Mouse (Mus musculus) hindbrain, embryonic 11.5 days (tissue): ENCODE measurements around the gene Ctdnep1. TPM values are rescaled to one million over a fixed set of nuclear protein-coding genes. Genes with fewer than 3 reads are reported as not detected.

Source experiments
- ATAC-seq: fragments of 200-750 bp; cut with Nextera tagmentation; 2 replicates; pipeline ENCODE4 v1.8.0; 2017; ENCODE audit warnings: mild to moderate bottlenecking, moderate TSS enrichment, moderate library complexity; ENCODE audit not compliant: low FRiP score
- DNase-seq: peaks from one replicate; pipeline ENCODE4 v3.0.0-alpha.2; 2015; ENCODE audit warnings: low spot score
- H3K27ac ChIP-seq: fragments of 300-500 bp; sonication (generic); 2 replicates; pipeline ENCODE4 v1.5.1; 2014; ENCODE audit warnings: mild to moderate bottlenecking, low read depth, low read length
- H3K27me3 ChIP-seq: fragments of 300-500 bp; sonication (generic); 2 replicates; pipeline ENCODE4 v1.6.1; 2014; ENCODE audit warnings: mild to moderate bottlenecking, low read length, moderate library complexity, mixed read lengths; ENCODE audit not compliant: control insufficient read depth, insufficient read depth
- H3K36me3 ChIP-seq: fragments of 300-500 bp; sonication (generic); 2 replicates; pipeline ENCODE4 v1.6.1; 2014; ENCODE audit warnings: mild to moderate bottlenecking, low read length, moderate library complexity, mixed read lengths; ENCODE audit not compliant: control insufficient read depth, insufficient read depth
- H3K4me1 ChIP-seq: fragments of 300-500 bp; sonication (generic); replicated peaks from 2 replicates; pipeline ENCODE4 v1.6.1; 2014; ENCODE audit warnings: low read length, mixed read lengths; ENCODE audit not compliant: control insufficient read depth, insufficient read depth
- H3K4me2 ChIP-seq: fragments of 300-500 bp; sonication (generic); replicated peaks from 2 replicates; pipeline ENCODE4 v1.6.1; 2014; ENCODE audit warnings: mild to moderate bottlenecking, low read depth, low read length
- H3K4me3 ChIP-seq: fragments of 300-500 bp; sonication (generic); 2 replicates; pipeline ENCODE4 v1.5.1; 2014; ENCODE audit warnings: low read depth, low read length
- H3K9ac ChIP-seq: fragments of 300-500 bp; sonication (generic); 2 replicates; pipeline ENCODE4 v1.6.1; 2014; ENCODE audit warnings: low read depth, low read length
- H3K9me3 ChIP-seq: fragments of 300-500 bp; sonication (generic); 2 replicates; pipeline ENCODE4 v1.6.1; 2016; ENCODE audit warnings: low read length; ENCODE audit not compliant: control insufficient read depth
- WGBS: fragments of 180-500 bp; shearing (Covaris S2); extraction: QIAGEN DNeasy Blood & Tissue Kit; methylation state at CpG from one replicate; pipeline ENCODE4 v1.1.7; 2014; 5-methylcytosine and 5-hydroxymethylcytosine counted together
- polyA plus RNA-seq: library from polyadenylated mRNA; unstranded; fragments of >200 nt; fragmentation: Nextera tagmentation; extraction: Ambion mirVana; gene quantifications from 2 replicates; pipeline ENCODE4 v1.2.1, GENCODE M21; 2014

Gene Ctdnep1
- polyA plus RNA-seq, 1 experiment from 2014 or later = 26.8 TPM

- H3K9ac ChIP-seq = peak overlapping the region; percentile 57
- no peaks in the 10 kb centered on the region for H3K9me3 ChIP-seq
- 26% methylated on average over 12 of the region's 12 CpGs for WGBS
- peaks cover 10% of the 10 kb centered on the region for H3K36me3 ChIP-seq
- peak overlapping the region; percentile 92 for H3K27ac ChIP-seq
- DNase-seq (no peak), ATAC-seq (peak; percentile 19; the same call in 1 of the 2 replicates)
- peaks cover 36% of the 10 kb centered on the region for H3K4me1 ChIP-seq
- H3K4me2 ChIP-seq = peak overlapping the region; percentile 58
- peak overlapping the region; percentile 32 for H3K4me3 ChIP-seq
- no peaks in the 10 kb centered on the region for H3K27me3 ChIP-seq
These were observed 47.6 kb downstream of the Ctdnep1 start for GRCm38 (mm10) chr11:70028401-70029129.

DNA sequence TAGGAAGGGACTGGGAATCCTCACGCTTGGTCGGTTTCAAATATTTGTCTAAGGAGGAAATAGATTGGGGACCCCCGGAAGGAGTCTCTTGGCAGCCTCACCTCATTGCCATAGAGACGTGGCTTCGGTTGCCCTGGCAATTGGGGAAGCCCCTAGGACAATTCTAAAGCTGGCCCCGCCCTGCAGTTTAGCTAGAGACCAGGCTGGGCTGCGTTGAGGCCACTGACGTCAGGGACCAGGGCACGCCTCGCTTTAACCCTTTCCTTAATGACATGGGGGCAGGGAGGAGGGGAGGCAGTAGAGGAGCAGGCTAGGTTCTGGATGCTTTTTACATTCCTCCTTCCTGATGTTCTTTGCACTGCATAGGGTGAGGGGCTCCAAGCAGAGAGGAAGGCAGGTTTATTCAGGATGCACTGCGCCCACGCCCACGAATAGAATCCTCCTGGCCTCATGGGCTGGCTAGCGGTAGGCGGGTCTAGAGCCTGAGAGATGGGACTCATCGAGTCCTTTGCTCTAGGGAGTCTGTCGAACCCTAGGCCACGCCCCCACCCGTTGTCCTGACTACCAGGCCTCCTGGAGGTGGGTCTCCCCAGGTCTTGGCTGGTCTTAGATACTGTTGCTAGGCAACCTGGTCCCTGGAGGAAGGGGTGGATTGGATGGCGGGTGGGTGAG is 48.3 kb downstream of the Ctdnep1 start:
- 2% methylated on average over 20 of the region's 20 CpGs for WGBS
- Histone ChIP-seq H3K4me2 (peak overlapping the region; percentile 58), H3K27me3 (no peaks in the 10 kb centered on the region), H3K9me3 (no peaks in the 10 kb centered on the region), H3K27ac (peak overlapping the region; percentile 92), H3K4me3 (peak overlapping the region; percentile 32), H3K9ac (peak overlapping the region; percentile 57; the same call in 1 of the 2 replicates), H3K36me3 (peaks cover 10% of the 10 kb centered on the region), H3K4me1 (peaks cover 33% of the 10 kb centered on the region)
- peak; percentile 95 for ATAC-seq
- peak; percentile 99 for DNase-seq

GRCm38 (mm10) chr11:70029829-70030550 is 49.0 kb downstream of the Ctdnep1 start:
- Histone ChIP-seq H3K9me3 (no peaks in the 10 kb centered on the region), H3K27ac (peak overlapping the region; percentile 92), H3K36me3 (peaks cover 10% of the 10 kb centered on the region), H3K4me2 (peak overlapping the region; percentile 58), H3K27me3 (no peaks in the 10 kb centered on the region), H3K4me3 (peak overlapping the region; percentile 32), H3K4me1 (peaks cover 31% of the 10 kb centered on the region), H3K9ac (peak overlapping the region; percentile 57)
- 31% methylated on average over 11 of the region's 11 CpGs for WGBS
- peak; percentile 48 for ATAC-seq
- DNase-seq = no peak

DNA sequence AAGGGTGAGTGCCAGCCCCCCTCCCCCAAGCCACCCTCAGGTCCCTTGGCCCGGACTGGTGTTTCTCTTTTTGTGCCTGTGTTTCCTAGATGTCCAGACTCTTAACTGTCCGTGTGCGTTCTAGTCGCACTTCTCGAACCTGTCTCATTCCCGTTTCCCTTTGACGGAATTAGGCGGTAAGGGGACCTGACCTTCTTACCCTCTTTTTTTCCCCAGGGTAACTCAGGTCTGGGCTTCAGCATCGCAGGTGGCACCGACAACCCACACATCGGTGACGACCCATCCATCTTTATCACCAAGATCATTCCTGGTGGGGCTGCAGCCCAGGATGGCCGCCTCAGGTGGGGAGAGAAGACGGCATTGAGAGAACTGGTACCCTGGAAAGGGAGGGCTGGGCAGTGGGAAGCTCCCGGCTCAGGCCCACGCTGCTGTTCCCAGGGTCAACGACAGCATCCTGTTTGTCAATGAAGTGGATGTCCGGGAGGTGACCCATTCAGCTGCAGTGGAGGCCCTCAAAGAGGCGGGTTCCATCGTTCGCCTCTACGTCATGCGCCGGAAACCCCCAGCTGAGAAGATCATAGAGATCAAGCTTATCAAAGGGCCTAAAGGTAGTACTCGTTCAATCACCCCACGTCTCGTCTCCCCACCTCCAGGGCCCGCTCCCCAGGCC is 49.8 kb downstream of the Ctdnep1 start:
- Histone ChIP-seq H3K9me3 (no peaks in the 10 kb centered on the region), H3K27me3 (no peaks in the 10 kb centered on the region), H3K36me3 (peaks cover 10% of the 10 kb centered on the region), H3K27ac (peak overlapping the region; percentile 92), H3K4me1 (peaks cover 31% of the 10 kb centered on the region), H3K4me2 (peak overlapping the region; percentile 58), H3K9ac (peak overlapping the region; percentile 57), H3K4me3 (peak overlapping the region; percentile 32)
- WGBS = 92% methylated on average over 28 of the region's 28 CpGs
- DNase-seq (no peak), ATAC-seq (no peak)

GRCm38 (mm10) chr11:70031321-70031670 is 50.3 kb downstream of the Ctdnep1 start:
- ATAC-seq (no peak), DNase-seq (no peak)
- no peak overlapping the region for H3K9ac ChIP-seq
- no peak overlapping the region for H3K4me3 ChIP-seq
- H3K4me1 ChIP-seq = peaks cover 29% of the 10 kb centered on the region
- H3K27me3 ChIP-seq = no peaks in the 10 kb centered on the region
- no peaks in the 10 kb centered on the region for H3K9me3 ChIP-seq
- peaks cover 10% of the 10 kb centered on the region for H3K36me3 ChIP-seq
- 98% methylated on average over 11 of the region's 11 CpGs for WGBS
- H3K4me2 ChIP-seq = no peak overlapping the region
- H3K27ac ChIP-seq = no peak overlapping the region

DNA sequence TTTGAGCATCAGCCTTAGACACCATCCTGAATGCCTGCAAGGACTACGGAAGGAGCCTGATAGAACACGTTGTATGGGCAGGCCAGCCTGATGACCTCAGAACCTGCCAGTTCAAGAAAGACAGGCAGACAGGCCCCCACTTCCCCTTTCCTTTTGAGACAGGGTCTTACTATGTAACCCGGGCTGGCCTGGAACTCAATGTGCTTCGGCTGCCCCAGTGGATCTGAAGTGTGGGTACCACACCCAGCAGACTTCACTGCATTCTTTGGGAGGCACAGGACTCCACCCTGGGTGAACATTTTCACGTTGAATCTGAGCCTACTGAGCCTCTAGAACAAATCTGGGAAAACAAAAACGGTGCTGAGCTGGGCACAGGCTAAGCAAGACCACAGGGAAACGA is 57.2 kb downstream of the Ctdnep1 start:
- 82% methylated on average over 7 of the region's 7 CpGs for WGBS
- Histone ChIP-seq H3K9ac (no peak overlapping the region), H3K27me3 (no peaks in the 10 kb centered on the region), H3K4me3 (no peak overlapping the region), H3K36me3 (0 out of 2 replicates have a peak, but pooled peaks cover 5% of the 10 kb centered on the region), H3K4me1 (no peaks in the 10 kb centered on the region), H3K9me3 (no peaks in the 10 kb centered on the region), H3K4me2 (no peak overlapping the region), H3K27ac (no peak overlapping the region)
- DNase-seq (no peak), ATAC-seq (no peak)

DNA sequence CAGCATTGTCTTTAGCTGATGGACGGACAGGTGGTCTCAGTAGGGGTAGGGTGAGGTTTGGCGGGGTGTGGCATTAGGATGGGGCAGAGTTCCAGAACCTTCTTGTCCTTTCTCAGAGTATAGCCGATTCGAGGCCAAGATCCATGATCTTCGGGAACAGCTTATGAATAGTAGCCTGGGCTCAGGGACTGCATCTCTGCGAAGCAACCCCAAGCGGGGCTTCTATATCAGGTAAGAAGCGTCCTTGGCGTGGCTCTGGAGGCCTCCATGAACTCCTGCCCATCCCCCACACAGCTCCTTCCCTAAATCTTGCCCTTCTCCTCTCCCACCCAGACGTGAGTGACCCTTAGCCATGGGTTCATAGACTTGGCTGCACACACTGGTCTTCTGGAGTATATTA is 58.7 kb downstream of the Ctdnep1 start:
- 92% methylated on average over 10 of the region's 10 CpGs for WGBS
- Histone ChIP-seq H3K36me3 (peaks cover 2% of the 10 kb centered on the region; the same call in 1 of the 2 replicates), H3K4me2 (no peak overlapping the region), H3K27ac (no peak overlapping the region), H3K4me1 (no peaks in the 10 kb centered on the region), H3K9ac (no peak overlapping the region), H3K4me3 (no peak overlapping the region), H3K27me3 (no peaks in the 10 kb centered on the region), H3K9me3 (no peaks in the 10 kb centered on the region)
- ATAC-seq (no peak), DNase-seq (no peak)

DNA sequence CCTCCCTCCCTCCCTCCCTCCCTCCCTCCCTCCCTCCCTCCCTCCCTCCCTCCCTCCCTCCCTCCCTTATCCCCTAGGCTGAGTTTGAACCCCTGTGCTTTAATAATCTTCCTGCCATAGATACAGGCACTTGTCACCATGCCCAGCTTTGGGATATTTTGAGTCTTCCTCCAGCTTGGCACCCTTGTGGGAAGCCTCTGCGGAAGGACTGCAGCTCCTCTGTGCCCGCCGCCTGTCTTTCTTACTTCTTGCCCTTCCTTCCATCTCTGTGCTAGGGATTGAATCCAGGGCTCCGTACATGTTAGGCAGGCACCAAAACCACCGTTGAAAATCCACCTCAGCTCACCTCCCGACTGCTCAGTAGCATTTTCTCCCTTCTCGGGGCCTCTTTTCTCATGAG is 59.2 kb downstream of the Ctdnep1 start:
- no peak for ATAC-seq
- no peak for DNase-seq
- Histone ChIP-seq H3K27ac (no peak overlapping the region), H3K4me2 (no peak overlapping the region), H3K4me3 (no peak overlapping the region), H3K9ac (no peak overlapping the region), H3K4me1 (no peaks in the 10 kb centered on the region), H3K9me3 (no peaks in the 10 kb centered on the region), H3K36me3 (peaks cover 2% of the 10 kb centered on the region; the same call in 1 of the 2 replicates), H3K27me3 (no peaks in the 10 kb centered on the region)
- WGBS = 94% methylated on average over 7 of the region's 7 CpGs
